Mouse (Mus musculus): Measurements from ENCODE around the gene Tsfm.
"Not testable (repeated sequence)": the region's sequence is repeated elsewhere in the genome, so short reads cannot be mapped to it uniquely, and the experiment has no call there.

Tsfm gene

DNA sequence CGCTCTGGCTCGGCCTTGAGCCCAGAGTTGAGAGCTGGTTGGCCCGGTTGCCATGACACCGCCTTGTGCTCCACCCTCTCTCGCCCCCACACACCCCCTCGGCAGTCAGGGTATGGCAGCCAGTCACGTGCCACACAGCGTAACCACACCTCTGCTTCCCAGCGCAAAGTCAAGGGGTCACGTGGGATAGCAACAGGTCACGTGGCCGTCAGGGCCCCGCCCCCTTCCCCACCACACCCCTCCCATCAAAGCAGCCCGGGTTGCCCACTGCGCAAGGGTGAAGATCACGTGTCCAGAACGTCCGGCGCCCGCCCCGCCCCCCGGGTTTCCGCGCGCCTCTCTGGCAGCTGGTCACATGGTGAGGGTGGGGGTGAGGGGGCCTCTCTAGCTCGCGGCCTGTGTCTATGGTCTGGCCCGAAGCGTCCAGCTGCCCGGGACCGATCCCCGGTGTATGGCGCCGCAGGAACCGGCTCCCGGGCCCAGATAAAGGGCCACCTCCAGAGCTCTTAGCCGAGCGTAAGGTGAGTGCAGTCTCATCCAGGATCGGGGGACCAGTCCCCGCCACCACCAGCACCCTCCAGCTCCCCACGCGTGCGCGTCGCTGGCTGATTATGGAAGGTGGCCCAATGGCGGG lies 32.7 kb upstream of the Tsfm start, which contains the start of gene Cdk4:
Gene Cdk4 (plus strand): TSS at position 296 of the 634 bp plus-strand sequence.
- peak; percentile 99 for DNase-seq

DNA sequence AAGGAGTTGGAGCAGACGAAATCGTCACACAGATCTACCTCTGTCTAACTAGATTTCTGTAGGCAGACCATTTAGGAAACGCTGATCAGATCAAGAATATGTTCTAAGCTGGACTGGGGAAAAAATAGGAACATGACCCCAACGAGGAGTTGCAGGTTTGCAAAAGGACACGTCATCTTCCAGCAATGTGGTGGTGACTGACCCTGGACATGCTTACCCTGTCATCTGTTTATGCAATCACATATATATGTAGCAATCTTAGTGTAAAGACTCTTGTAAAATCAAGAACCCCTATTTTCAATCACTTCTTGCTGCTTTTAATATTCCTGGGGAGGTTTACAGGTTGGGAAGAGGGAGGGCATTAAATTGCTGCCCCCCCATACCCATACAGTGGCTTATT lies 31.9 kb upstream of the Tsfm start:
- no peak for DNase-seq

DNA sequence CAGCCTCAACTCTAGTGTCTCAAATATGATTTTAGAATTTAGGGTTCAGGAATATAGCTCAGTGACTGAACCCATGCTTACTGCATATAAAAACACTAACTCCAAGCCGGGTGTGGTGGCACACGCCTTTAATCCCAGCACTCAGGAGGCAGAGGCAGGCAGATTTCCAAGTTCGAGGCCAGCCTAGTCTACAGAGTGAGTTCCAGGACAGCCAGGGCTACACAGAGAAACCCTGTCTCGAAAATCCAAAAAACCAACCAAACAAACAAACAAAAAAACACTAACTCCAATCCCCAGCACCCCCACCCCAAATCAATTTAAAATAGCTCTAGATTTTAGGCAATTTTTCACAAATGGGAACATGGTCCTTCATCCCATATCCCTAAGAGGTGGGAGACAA lies 31.5 kb upstream of the Tsfm start:
- not testable (repeated sequence) for DNase-seq

DNA sequence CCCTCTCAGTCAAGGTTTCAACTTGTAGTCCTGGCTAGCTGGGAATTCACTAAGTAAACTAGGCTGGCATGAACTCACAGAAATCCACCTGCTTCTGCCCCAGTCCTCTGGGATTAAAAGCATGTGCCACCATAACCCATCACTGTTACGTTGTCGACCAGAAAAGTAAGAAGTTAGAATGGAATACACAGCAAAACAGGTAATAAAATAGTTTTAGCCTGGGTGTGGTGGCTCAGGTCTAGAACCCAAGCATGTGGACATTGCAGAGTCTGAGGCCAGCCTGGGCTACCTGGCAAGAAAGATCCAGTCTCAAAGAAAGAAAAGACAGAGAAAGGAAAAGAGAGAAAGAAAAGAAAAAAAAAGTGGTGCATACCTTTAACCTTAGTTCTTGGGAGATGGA lies 30.9 kb upstream of the Tsfm start:
- no peak for DNase-seq

DNA sequence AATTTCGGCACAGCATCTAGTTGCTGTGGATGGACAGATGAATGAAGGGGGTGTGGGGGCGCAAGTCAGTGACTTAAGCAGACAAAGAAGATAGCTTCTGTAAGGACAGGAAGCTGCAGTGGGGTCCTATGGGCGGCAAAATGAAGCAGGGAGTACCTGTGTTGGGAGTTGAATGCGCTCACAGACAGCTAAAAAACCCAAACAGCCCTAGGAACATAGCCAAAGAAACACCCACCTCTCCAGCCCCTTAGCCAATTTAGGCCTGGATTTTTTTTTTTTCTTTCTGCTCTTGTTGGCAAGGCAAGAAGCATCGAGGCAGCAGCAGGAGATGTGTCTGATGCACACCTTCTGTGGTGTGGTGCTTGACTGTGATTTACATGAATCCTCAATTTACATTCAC lies 30.4 kb upstream of the Tsfm start:
- no peak for DNase-seq

DNA sequence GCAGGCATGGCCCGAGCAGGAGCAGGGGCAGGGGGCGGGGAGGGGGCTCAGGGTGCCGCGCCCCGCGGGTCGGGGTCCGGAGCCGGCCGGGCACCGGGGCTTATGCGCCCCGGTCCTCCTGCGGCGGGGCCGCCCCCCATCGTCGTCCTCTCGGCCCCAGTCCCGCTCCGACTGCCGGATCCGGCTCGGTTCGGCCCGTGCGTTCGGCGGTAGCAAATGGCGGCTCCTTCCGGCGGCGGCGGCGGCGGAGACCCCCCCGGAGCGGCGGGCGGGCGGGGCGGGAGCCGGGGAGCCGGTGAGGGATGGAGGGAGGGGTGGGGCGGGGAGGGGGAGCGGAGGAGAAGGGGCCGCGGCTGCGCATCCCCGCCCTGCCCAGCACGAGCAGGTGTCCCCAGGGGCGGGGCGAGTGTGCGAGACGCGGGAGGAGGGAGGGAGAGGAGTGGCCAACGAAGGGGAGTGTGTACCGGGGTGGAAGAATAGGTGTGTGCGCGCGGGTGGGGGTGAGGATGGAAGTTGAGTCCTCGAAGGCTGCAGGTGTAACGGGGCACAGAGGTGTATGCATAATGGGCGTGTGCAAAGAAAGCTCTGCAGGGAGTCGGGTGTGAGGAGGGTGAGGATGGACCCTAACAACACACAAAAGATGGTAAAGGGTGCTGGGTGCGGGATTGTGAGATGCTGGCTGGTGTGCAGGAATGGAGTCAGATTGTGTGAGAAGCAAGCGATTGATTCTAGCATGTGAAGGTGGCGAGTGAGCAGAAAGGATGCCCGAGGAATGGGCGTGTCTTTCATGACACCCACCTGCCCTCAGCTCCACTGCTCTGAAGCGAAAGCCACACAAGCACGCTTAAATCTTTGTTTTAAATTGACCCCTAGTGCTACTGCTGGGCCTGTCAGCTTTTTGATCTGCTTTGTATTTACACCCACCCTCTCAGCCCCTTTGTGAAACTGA lies 29.6 kb upstream of the Tsfm start, which contains the start of gene March9:
Gene March9 (minus strand): TSS at position 217 of the 949 bp plus-strand sequence.
- peak; percentile 88 for DNase-seq

DNA sequence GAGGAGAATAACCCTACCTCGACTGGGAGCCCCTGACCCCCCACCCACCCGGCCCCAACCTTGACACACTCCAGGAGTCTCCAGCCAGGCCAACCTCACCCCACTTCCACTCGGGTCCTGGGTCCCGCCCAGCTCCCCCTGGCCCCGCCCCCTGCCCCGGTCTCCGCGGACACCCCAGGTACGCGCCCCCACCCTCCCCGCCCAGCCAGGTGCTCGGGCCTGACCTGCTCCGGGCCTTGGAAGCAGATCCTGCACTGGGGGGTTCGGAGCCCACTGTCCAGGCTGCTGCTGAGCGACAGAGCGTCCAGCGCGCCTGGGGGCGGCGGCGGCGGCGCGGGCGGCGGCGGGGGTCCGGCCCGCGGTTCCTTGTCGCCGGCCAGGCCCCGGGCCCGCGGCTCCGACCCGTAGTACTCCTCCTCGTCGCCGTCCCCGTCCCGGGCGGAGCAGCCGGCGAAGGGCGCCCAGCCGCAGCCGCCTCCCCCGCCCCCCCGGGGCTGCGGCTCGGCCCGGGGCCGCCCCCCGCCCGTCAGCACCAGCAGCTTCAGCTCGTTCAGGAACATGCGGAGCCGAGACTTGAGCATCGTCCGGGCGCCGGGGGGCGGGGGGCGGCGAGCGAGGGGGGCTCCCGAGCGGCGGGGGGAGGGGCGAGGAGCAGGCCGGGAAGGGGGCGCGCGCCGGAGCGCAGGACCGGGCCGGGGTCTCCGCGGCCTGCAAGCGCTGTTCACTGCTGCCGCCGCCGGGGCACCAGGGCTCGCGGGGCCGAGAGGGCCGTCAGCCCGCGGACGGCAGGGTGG lies 28.7 kb upstream of the Tsfm start:
- DNase-seq: no peak

DNA sequence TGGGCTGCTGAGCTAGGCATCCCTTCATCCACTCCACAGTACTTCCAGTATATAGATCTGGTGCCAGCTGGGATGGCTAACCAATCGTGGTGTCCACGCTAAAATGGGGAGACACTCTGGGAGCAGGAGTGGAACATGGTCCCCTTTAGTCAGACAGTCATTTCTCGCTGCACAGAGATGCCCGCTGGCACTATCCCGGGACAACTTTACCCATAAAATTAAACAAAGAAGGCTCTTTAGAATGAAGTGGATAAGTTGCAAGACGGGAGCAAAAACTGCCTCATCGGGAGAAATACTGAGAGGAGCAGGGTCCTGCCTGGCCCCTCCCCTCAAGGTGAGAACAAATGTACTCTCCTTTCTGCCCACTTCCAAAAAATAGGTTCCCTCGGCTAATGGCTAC lies 28.1 kb upstream of the Tsfm start:
- no peak for DNase-seq

DNA sequence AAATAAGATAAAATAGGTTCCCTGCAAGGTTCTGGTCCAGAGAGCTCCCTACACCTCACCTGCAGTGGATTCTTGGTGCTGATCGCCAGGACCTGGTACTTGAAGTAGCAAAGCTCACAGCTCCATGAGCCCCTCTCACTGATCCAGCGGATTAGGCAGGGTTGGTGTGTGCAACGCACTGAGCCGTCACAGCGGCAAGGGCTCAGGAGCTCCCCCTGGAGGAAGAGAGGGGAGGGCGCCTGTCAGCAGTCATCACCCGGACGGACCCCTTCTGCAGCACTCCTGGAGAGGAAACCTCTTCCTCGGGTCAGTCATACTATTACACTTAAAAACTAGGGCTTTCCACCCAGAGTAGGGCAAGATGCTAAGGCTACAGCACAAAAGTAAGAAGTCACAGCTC lies 27.5 kb upstream of the Tsfm start:
- DNase-seq: peak; percentile 75

DNA sequence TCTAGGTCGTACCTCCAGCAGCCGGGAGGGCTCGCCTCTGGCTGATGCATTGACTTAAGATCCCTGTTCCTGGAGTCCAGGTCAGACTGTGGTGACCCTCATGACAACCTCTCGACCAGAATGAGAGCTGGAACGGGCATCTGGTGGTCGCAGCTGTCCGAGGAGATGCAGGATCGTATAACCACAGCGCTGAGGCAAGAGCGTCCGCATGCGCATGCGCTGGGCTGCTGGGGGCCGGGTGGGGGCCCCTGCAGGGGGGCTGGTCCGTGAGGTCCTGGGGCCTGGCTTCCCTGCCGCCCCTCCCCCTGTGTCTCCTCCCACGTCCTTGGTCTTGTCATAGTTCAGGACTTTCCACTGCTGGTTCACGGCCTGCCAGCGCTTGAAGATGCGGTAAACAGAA lies 25.9 kb upstream of the Tsfm start:
- no peak for DNase-seq

DNA sequence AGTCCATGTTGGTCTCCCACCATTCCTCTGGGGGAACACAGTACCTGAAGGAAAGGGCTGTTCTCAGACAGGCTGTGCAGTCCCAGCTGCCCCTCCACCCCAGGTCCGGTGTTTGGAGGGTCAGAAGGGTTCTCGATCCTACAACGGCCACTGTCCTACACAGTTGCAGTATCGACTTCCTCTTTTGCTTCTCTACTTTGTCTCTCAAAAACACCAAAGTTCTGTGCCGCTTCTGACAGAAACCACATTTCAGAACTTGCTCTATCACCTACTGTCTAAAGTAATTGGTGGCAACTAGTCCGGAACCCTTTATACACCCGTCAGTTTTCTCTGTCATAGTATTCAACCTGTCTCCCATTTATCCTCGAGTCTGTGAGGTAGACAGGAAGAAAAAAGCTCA lies 24.8 kb upstream of the Tsfm start:
- DNase-seq: no peak

DNA sequence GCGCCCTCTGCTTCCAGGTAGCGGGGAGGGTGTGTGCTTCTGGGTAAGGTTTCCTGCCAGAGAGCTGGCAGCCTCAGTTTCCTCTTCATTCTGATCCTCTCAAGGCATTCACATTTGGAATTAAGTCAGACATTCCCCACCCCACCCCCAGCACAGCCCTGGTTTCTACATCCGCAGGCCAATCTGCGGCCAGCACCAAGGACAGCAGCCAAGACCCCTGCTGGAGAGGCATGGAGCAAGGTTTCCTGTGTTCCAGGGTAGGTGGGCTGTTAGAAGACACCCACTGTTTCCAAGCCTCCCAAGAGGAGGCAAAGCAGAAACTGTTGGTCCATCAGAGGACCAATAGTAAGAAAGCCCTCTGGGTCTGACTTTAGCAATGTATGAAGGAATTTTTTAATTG lies 24.0 kb upstream of the Tsfm start:
- no peak for DNase-seq

DNA sequence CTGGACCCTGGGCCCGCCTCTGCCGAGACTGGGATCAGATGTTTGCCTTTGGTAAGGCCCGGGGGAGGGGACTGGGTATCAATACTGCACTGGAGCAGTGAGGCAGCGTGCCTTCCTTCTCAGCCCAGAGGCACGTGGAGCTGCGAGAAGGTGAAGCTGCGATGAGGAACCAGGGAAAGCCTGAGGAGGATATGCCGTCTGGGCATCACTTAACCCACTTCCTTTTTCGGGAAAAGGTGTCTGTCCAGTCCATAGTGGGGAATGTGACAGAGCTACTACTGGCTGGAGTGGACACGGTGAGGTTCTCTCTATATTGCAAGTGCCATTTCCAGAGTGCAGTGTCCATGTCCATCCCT lies 19.5 kb upstream of the Tsfm start:
- DNase-seq: no peak

DNA sequence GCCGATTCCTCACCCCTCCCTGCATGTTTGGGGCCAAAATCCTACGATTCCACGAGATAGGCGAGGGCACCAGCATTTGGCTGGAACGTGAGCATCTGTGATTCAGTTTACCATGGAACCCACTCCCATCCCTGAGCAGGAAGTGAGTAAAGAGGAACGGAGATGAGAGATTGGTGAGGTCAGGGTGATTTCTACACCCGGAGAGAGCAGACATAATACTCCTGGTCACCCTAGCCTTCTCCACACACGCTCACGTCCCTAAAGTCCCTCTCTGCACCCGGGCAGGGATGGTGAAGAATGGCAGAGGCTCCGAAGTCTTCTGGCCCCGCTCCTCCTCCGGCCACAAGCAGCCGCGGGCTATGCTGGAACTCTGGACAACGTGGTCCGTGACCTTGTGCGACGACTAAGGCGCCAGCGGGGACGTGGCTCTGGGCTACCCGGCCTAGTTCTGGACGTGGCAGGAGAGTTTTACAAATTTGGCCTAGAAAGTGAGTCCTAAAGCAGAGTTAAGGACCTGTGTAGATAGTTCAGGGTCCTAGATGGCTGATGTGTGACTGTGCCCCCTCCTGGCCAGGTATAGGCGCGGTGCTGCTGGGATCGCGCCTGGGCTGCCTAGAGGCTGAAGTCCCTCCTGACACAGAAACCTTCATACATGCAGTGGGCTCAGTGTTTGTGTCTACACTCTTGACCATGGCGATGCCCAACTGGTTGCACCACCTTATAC lies 18.9 kb upstream of the Tsfm start:
- DNase-seq: no peak

DNA sequence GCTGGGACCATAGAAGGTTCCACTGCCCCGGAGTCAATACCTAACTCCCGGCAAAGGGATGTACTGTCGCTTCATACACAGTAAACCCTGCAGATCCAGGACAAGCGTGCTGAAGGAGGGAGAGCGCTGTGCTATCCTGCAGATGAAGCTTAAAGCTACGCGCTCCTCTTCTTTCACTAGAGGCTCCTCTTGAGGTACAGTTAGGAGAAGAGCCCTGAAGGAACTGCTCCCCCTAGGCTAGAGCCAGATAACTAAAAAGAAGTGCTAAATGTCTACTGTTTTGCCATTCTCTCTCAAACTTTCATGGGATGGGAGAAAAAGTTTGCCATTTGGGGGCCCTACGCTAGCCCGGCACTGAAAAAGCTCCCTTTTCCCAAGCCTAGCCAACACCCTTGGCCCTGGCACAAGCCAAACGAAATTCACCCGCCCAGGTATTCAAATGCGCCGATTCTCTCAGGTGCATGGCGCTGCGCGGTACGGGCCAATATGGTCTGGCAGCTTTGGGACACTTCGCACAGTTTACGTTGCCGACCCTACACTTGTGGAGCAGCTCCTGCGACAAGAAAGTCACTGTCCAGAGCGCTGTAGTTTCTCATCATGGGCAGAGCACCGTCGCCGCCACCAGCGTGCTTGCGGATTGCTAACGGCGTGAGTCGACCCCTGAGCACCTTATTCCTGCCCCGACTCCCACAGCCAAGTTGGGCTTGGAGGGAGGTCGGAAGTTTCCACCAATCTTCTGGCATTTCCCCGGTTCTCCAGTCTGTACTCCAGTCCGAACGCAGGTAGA lies 18.2 kb upstream of the Tsfm start:
- no peak for DNase-seq

DNA sequence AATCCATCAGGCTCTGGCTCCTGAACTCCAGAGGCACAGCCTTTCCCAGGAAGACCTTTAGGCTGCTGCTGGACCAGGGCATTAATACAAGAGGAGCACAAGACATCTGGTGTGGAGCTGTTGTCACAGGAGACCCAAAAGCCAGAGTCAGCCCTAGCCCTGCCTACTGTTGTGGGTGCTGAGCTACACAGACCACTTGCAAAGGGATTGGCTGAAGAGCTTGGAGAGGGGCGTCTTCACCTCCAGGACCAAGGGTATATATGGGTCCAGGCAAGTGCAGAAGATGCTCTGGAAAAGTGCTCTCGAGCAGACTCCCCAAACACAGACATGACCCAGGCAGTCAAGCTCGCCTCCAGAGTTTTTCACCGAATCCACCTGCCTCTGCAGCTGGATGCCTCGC lies 17.3 kb upstream of the Tsfm start, which contains the start of gene Cyp27b1:
Gene Cyp27b1 (plus strand): TSS at position 297 of the 400 bp plus-strand sequence.
- no peak for DNase-seq

DNA sequence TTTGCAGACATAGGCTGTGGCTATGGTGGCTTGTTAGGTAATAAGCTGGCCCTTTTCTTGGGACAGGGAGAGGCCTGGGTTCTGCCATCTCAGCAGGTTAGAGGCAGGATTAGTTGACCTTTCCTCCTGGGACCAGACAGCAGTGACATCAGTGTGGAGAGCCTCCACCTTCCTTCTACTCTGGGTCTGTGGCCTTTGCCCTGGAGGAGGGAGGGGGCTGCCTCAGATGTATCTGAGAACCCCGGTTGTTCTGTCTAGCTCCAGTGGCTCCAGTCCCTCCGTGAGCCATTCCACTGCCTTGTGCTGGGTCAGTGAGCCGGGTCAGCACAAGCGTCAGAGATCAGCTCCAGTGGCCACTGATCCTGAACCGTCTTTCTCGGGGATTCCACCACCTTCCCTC lies 12.5 kb upstream of the Tsfm start:
- no peak for DNase-seq

DNA sequence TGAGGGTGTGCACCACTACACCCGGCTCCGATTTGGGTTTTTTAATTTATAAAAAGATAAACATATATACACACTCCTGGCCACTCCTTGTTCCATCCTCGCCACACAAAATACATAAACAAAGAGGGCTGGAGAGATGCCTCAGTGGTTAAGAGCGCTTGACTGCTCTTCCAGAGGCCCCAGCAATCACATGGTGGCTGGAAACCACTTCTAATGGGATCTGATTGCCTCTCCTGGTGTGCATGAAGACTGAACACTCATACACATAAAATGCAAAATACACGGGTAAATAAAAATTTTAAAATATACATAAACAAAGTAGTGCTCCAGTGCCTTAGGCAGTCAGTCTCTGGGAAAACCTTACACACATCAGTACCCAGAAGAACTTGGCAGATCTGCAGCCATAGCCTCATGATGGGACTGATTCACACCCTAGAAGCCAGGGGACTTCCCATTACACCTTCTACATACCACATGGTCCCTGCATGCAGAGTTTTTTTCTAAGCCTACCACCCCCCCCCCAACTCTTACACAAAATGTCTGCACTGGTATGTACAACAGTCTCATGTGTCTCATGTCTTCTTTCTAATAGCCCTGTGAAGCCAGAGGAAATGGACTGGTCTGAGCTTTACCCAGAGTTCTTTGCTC lies 12.0 kb upstream of the Tsfm start:
- DNase-seq: no peak

DNA sequence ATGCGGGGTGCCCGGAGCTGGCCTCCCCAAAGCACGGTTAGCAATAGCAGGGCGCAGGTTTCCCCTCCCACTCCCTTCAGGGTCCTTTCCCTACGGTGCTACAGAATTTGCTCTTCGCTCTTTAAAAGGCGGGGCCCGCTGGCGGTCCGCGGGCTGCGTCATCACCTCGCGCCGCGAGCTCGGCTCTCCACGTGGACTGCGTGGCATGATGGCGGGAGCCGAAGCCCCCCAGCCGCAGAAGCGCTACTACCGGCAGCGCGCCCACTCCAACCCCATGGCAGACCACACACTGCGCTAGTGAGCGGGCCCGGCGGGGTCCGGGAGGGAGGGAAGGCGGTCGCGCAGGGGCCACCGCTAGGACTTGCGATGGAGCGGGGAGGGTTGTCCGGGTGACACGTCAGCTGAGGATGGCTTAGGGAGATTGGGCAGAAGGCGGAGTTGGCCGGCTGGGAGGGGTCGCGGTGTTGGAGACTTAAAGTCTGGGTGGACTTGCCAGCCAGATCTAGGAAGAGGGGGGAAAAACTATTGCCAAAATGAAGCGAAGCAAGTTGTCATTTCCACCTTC lies 11.2 kb upstream of the Tsfm start:
- DNase-seq: peak; percentile 82

DNA sequence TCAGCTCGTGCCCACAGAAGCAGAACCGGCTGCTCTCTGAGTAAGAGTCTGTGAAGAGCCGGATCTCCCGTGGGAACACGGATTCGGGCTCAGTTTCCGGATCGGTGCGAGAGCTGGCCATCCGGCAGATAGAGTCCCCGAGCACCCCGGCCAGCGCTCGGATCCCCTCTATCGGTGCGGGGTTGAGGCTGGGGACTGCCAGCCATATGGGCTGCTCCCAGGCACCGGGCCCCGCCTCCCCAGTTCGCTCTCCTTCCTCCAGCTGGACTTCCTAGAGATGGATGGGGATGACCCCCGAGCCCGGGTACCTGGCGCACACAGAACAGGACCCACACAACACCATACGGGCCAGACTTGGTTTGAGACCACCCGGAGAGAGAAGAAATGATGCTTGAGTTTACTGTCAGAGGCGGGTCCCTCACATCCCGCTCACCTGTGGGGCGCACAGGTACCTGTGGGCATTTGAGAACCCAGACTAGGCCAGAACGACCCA lies 10.7 kb upstream of the Tsfm start, which contains the start of the genes Mettl1 and Eef1akmt3:
Gene Mettl1 (plus strand): TSS at position 141 of the 493 bp plus-strand sequence.
Gene Eef1akmt3 (minus strand): TSS at position 240 of the 493 bp plus-strand sequence.
- no peak for DNase-seq
